Mouse (Mus musculus) heart, postnatal 14 days (tissue): ENCODE measurements around the gene Lurap1. TPM values are rescaled to one million over a fixed set of nuclear protein-coding genes. Genes with fewer than 3 reads are reported as not detected.
A peak's percentile ranks its signal among the peaks of the same experiment; 100 is the strongest.

Source experiments
- DNase-seq, 2 experiments: peaks; one replicate each; pipeline ENCODE4 v3.0.0; 2021 to 2022
- intact Hi-C: fragments of 180-260 bp; cut with DNase I; formaldehyde crosslinking; loops from one replicate; pipeline ENCODE4 v1.15.1; 2025
- long read RNA-seq, 2 experiments: library from polyadenylated mRNA; stranded (forward); transcript quantifications; one replicate each; pipeline ENCODE4 v2.0.0; 2021
- total RNA-seq, 2 experiments: library from RNA; stranded (reverse); gene quantifications; 2 replicates each; pipeline ENCODE4 v1.2.3; 2021

Gene Lurap1
- 1 to 10 TPM; 3.7 to 5.5 TPM for total RNA-seq
- long read RNA-seq, experiment 1, full-length matches to known transcripts = 2 of 3 reads
- long read RNA-seq, experiment 1, partial matches to known transcripts = 0 of 3 reads
- long read RNA-seq, experiment 1, other reads (novel, unspliced or antisense) = 1 of 3 reads
- long read RNA-seq, experiment 2 = 0 reads

- no peak for DNase-seq
- intact Hi-C loops = no loop called here
Observed at GRCm38 (mm10) chr4:116151238-116151637, at the start of gene Lurap1. Lurap1 (minus strand) TSS chr4:116151338.

- intact Hi-C loops = no loop called here
- DNase-seq = no peak
Observed at GRCm38 (mm10) chr4:116198422-116198821, 47.3 kb upstream of the Lurap1 start.

GRCm38 (mm10) chr4:116193583-116194383, 42.6 kb upstream of the Lurap1 start:
- DNase-seq = no peak
- intact Hi-C loops = no loop called here

DNA sequence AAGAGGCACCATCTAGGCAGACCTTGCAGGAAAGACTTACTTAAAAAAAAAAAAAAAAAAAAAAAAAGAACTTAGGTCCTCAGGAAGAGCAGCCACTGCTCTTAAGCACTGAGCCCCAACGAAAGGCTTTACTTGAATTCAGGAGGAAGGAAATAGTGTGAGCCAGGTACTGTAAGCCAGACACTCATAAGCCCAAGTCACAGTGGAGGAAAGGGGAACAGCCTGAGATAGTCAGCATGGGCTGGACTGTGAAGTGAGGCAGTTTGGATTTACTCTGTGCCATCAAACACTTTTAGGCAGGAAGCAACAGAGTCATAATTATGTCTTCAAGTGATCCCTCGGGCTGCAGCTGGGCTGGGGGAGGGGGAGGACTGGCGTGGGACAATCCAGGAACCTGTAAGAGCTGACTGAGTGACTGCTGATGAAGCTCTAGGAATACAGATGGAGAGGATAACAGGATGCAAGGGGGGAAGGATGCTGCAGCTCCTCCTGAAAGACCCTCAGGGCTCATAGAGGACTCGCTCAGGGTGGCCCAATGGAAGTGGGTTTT, 41.2 kb upstream of the Lurap1 start:
- intact Hi-C loops = no loop called here
- DNase-seq = peak; percentile 31 to 34

DNA sequence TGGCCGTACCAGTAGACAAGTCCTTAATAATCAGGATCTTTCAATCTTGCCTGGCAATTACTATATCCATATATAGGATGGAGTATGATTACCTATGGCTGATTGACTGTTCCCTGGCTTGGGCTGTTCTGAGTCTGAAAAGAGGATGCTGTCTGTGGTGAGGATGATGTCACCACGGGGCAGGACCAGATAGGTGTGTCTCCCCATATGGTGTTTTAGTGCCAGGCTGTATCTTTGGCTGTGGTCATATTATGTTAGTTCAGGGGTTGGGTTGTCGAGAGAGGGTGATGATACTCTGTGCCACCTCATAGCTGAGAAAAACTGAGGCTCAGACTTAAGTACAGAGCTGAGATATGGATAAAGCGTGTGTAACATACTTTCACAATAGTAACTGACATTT, 33.9 kb upstream of the Lurap1 start:
- intact Hi-C loops = no loop called here
- DNase-seq = no peak

DNA sequence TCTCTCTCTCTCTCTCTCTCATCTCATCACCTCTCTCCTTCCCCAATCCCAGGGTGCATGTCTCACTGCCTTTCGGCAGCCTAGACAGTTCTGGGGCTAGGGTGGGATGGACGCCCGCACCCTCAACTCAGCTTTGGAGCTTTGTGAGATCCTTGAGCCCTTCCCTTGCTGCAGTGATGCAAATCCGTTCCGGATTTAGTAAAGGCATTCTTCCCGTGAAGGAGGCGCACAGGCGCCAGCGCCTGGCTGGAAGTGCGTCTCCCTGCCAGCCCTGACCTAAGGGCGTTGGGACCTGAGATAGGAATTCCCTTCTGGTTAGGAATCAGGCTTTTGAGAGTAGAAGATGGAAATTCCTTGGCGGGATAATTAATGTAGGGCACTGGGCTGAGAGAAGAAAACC, 31.6 kb upstream of the Lurap1 start:
- DNase-seq = peak; percentile 49 to 51
- intact Hi-C loops = no loop called here

GRCm38 (mm10) chr4:116182079-116182478, 30.9 kb upstream of the Lurap1 start:
- intact Hi-C loops = no loop called here

GRCm38 (mm10) chr4:116177140-116177539, 26.0 kb upstream of the Lurap1 start:
- intact Hi-C loops = no loop called here
- DNase-seq = peak; percentile 83 to 84

More at GRCm38 (mm10) chr4:116182079-116182478, 30.9 kb upstream of the Lurap1 start:
- no peak for DNase-seq

DNA sequence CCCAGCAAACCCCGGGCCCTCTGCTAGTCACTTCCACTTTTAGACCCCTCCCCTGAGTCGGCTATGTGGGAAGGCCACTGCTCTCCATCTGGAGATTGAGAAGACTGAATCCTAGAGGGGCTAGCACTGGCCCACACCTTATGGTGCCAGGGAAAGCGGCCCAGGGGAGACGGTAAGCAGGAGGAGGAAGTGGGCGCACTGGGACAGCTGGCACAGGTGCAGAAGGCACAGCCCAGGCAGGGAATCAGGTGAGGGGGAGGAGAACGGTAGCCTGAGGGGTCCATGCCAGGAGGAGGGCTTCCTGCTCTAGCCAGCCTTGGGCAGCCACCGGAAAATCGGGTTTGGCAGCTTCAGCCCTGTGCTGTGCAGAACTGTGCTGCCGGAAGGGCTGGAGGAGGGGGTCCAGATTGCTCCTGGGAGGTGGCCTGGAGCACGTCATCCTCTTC, 25.4 kb upstream of the Lurap1 start:
- intact Hi-C loops = no loop called here
- DNase-seq = peak; percentile 66 to 68

- intact Hi-C loops = loop anchor here (1.0 kb wide), 1 partner anchor 44 kb away; no protein-coding TSS in a partner anchor
- no peak for DNase-seq
Observed at GRCm38 (mm10) chr4:116175711-116176542, 24.8 kb upstream of the Lurap1 start.

DNA sequence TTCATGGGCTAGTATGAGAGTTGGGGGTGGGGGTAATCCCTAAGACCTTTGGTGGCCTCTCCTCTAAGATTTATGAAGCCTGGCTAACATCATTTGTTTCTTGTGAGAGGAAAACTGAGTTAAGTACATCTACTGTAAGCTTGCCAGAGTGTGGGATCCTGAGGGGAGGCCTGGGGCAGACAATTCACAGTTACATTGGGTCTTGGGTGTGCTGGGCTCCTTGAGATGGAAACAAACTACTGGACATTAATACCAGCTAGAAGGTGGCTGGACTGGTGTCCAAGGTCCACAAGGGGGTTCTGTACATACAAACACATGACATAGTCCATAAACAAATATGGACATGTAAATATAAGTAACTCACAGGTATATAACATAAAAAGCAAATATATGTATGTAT, 24.0 kb upstream of the Lurap1 start:
- intact Hi-C loops = loop anchor here (1.0 kb wide), 1 partner anchor 45 kb away; no protein-coding TSS in a partner anchor
- DNase-seq = no peak

DNA sequence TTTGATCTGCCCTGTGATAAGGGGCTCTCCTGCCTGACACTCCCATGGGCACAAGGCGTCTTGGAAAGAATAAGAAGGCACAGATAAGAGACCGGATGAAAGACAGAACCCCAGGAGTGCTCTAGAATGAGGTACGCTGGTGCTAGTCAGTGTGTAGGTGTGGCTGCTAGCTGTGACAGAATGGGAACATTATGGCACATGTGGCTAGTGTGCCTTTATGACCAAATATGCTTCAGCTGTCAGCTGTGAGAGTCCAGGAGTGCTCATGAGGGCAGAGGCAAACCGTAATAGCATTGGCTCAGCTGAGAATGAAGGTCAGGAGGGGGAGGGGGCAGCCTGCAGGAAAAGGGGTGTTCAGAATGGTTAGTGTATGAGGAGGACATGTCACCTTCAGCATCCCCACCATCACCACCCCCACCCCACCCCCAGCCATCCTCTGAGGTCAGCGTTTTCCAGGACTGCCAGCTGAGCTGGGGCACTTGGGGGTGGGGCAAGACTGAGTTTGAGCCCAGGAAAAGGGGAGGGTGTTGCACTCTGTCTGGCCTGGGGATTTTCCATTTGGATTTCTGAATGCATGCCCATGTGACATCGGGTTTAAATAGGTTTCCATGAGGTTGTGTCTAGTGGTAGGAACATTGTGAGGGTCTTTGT, 23.5 kb upstream of the Lurap1 start:
- intact Hi-C loops = loop anchor here (1.0 kb wide), 1 partner anchor 46 kb away; no protein-coding TSS in a partner anchor
- DNase-seq = no peak

GRCm38 (mm10) chr4:116173752-116174151, 22.6 kb upstream of the Lurap1 start:
- DNase-seq = no peak
- intact Hi-C loops = no loop called here

- intact Hi-C loops = no loop called here
- DNase-seq = no peak
Observed at GRCm38 (mm10) chr4:116173072-116173471, 21.9 kb upstream of the Lurap1 start, which contains the start of the genes 1700042G07Rik and Gm49337. 1700042G07Rik (plus strand) TSS chr4:116173372. Gm49337 (plus strand) TSS chr4:116173384.

- intact Hi-C loops = loop anchor here (10.0 kb wide), 1 partner anchor 275 kb away; no protein-coding TSS in a partner anchor
- DNase-seq = no peak
Observed at GRCm38 (mm10) chr4:116169353-116169672, 18.2 kb upstream of the Lurap1 start.

DNA sequence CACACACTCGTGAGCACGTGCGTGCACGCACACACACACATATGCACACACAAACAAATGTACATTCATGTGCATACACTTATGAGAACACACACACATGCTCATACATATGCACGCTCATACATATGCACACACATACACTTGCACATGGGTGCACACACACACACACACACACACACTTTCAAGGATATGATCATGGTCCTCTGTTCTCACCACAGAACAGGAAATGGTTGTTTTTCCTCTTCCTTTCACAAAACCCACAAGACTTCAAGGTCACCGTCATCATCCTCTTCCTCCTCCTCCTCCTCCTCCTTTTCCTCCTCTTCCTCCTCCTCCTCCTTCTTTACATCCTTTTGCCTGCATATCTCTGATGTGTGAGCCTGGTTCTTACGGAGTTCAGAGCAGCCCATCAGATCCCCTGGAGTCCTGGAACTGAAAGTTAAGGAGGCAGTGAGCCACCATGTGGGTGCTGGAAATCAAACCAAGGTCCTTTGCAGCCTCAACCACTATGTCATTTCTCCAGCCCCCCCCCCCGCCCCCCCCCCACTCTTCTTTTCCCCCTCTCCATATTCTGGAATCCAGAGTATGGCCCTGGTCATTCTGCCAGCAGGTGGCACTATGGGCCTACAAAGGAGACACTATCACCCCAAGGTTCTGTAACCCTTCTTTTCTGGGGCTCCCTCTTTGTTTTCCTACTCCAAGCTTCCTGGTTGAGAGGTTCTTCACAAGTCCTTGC, 17.6 kb upstream of the Lurap1 start:
- intact Hi-C loops = loop anchor here (10.0 kb wide), 1 partner anchor 276 kb away; no protein-coding TSS in a partner anchor
- DNase-seq = peak; percentile 78 to 89

- no peak for DNase-seq
- intact Hi-C loops = loop anchor here (2.0 to 10.0 kb wide), 2 partner anchors 115 to 277 kb away; no protein-coding TSS in a partner anchor
Observed at GRCm38 (mm10) chr4:116167404-116167803, 16.3 kb upstream of the Lurap1 start, which contains the start of gene Tspan1. Tspan1 (minus strand) TSS chr4:116167601.

- intact Hi-C loops = loop anchor here (2.0 to 10.0 kb wide), 2 partner anchors 117 to 279 kb away; no protein-coding TSS in a partner anchor
- DNase-seq = no peak
Observed at GRCm38 (mm10) chr4:116165708-116166407, 14.7 kb upstream of the Lurap1 start.
